ENCODE assay signal across 15 mouse cellular contexts in genomic region chr10:127594930-127595715, GRCm38 (mm10). TPM values are rescaled to one million over a fixed set of nuclear protein-coding genes. Genes with fewer than 3 reads are reported as not detected.
A peak's percentile ranks its signal among the peaks of the same experiment; 100 is the strongest.
DNase-seq lines count a peak whose midpoint lies in the region; ATAC-seq and TF ChIP-seq lines count a peak whose summit lies in the region.
"Had no signal": no experiment of that assay in that cellular context is flagged by ENCODE, and none has a peak within 500 bp of the region (broad histone marks: within the 10 kb centered on the region; RNA-seq: fewer than 3 reads in every experiment).

No protein-coding gene starts in this region.

- peak overlapping the region; percentile 82 for H3K27ac ChIP-seq in gastrocnemius, adult 2 months
- peak overlapping the region; percentile 2; the same call in 1 of the 2 replicates for H3K27ac ChIP-seq in liver, embryonic 12.5 days
- H3K27ac ChIP-seq in liver, embryonic 11.5 days (ENCODE audit: low read depth, low read length): no peak overlapping the region
- H3K27ac ChIP-seq: midbrain, embryonic 10.5 days; neural tube, embryonic 12.5 days had no signal

- no peak overlapping the region for H3K4me2 ChIP-seq in liver, embryonic 12.5 days
- H3K4me2 ChIP-seq in liver, embryonic 11.5 days: no peak overlapping the region
- H3K4me2 ChIP-seq: neural tube, embryonic 12.5 days had no signal

- H3K4me1 ChIP-seq in liver, embryonic 12.5 days: peaks cover 48% of the 10 kb centered on the region
- H3K4me1 ChIP-seq in liver, embryonic 11.5 days (replicated peaks; ENCODE audit: control insufficient read depth, insufficient read depth, low read length): peaks cover 28% of the 10 kb centered on the region

- intact Hi-C loops in gastrocnemius, adult 2 months (cut with DNase I): no loop called here

- WGBS in liver, embryonic 12.5 days (ENCODE audit: insufficient replicate concordance): 67% methylated on average over 30 of the region's 30 CpGs
- 79% methylated on average over 30 of the region's 30 CpGs for WGBS in liver, embryonic 11.5 days

- H3K9ac ChIP-seq in liver, embryonic 12.5 days: no peak overlapping the region
- H3K9ac ChIP-seq in liver, embryonic 11.5 days (ENCODE audit: low read depth, low read length): no peak overlapping the region
- H3K9ac ChIP-seq: neural tube, embryonic 12.5 days had no signal

- H3K9me3 ChIP-seq in liver, embryonic 12.5 days (replicated peaks): no peaks in the 10 kb centered on the region
- H3K9me3 ChIP-seq in liver, embryonic 11.5 days (ENCODE audit: control insufficient read depth, low read length): no peaks in the 10 kb centered on the region
- H3K9me3 ChIP-seq: midbrain, embryonic 10.5 days; neural tube, embryonic 12.5 days had no signal

- peaks cover 47% of the 10 kb centered on the region for H3K36me3 ChIP-seq in liver, embryonic 12.5 days
- peaks cover 7% of the 10 kb centered on the region; the same call in 1 of the 2 replicates for H3K36me3 ChIP-seq in liver, embryonic 11.5 days (ENCODE audit: control insufficient read depth, insufficient read depth, low read length)

- no peak for ATAC-seq in liver, embryonic 12.5 days
- ATAC-seq in liver, embryonic 11.5 days (replicated peaks; ENCODE audit: low FRiP score): no peak
- ATAC-seq: forebrain, embryonic 14.5 days; Patski had no signal

- H3K27me3 ChIP-seq in liver, embryonic 12.5 days (replicated peaks): no peaks in the 10 kb centered on the region; the same call in 1 of the 2 replicates
- 0 out of 2 replicates have a peak, but pooled peaks cover 2% of the 10 kb centered on the region for H3K27me3 ChIP-seq in liver, embryonic 11.5 days (replicated peaks; ENCODE audit: control insufficient read depth, insufficient read depth, low read length)
- H3K27me3 ChIP-seq: neural tube, embryonic 12.5 days; Patski had no signal

- TF ChIP-seq CTCF in gastrocnemius, adult 2 months (IDR thresholded peaks at IDR 0.05): no peak

- no peak overlapping the region for H3K4me3 ChIP-seq in gastrocnemius, adult 2 months
- H3K4me3 ChIP-seq in liver, embryonic 12.5 days: no peak overlapping the region
- H3K4me3 ChIP-seq in liver, embryonic 11.5 days (ENCODE audit: low read depth, low read length): no peak overlapping the region
- H3K4me3 ChIP-seq: midbrain, embryonic 10.5 days; neural tube, embryonic 12.5 days had no signal

- no peak for DNase-seq in gastrocnemius, adult 2 months
- DNase-seq in gastrocnemius, adult 8-10 months (ENCODE audit: low spot score in 2 of 2): no peak
- no peak for DNase-seq in liver, embryonic 11.5 days (ENCODE audit: low spot score)
- peak; percentile 46 for DNase-seq in thymus, postnatal 4 days
- DNase-seq in thymus, postnatal 10 days (ENCODE audit: low spot score in 2 of 2): no peak
- DNase-seq in gastrocnemius, postnatal 25 days: no peak
- no peak for DNase-seq in cerebellum, adult 11 months
- DNase-seq: adrenal gland, postnatal 25 days; B cell, adult 2 months; spleen, adult 18-20 months had no signal

RNA-seq across cellular contexts. Expression of gene Lrp1, which starts 25.8 kb away (rescaled TPM):
- 10 to 100 TPM; 34.6 to 71.3 TPM for total RNA-seq in gastrocnemius, adult 2 months (2021)
- 10 to 100 TPM; 25.5 to 45.5 (median 36.3) TPM for total RNA-seq in gastrocnemius, adult 8-10 months (2022)
- 22.8 and 26.5 TPM in 2 replicates for polyA plus RNA-seq in liver, embryonic 12.5 days (2016; fragmentation: Nextera tagmentation; extraction: Ambion mirVana)
- polyA plus RNA-seq in liver, embryonic 11.5 days (2014; fragmentation: Nextera tagmentation; extraction: Ambion mirVana): 35.7 and 36.8 TPM in 2 replicates
- total RNA-seq in gastrocnemius, postnatal 25 days (2021): 10 to 100 TPM; 58.1 to 64.3 TPM

RNA-seq across cellular contexts. Expression of gene Stat6, which starts 47.7 kb away (rescaled TPM):
- 10 to 100 TPM; 17.1 to 18.9 TPM for total RNA-seq in gastrocnemius, adult 2 months (2021)
- 10 to 100 TPM; 14.1 to 15.3 (median 14.2) TPM for total RNA-seq in gastrocnemius, adult 8-10 months (2022)
- 19.2 and 19.4 TPM in 2 replicates for polyA plus RNA-seq in liver, embryonic 12.5 days (2016; fragmentation: Nextera tagmentation; extraction: Ambion mirVana)
- polyA plus RNA-seq in liver, embryonic 11.5 days (2014; fragmentation: Nextera tagmentation; extraction: Ambion mirVana): 28.7 TPM in 2 replicates
- 10 to 100 TPM; 16.5 to 21.8 TPM for total RNA-seq in gastrocnemius, postnatal 25 days (2021)
